Mouse (Mus musculus): ENCODE results near the gene Scd3.

- TF ChIP-seq CTCF (IDR thresholded peaks at IDR 0.05), result no peak
- no peak for TF ChIP-seq EP300 (IDR thresholded peaks at IDR 0.05)
Measured at GRCm38 (mm10) chr19:44251936-44252558, 49.0 kb downstream of the Scd3 start.
